Mouse (Mus musculus) cortical plate, adult 2 months (tissue): ENCODE data around the gene Tmem246.

Experiments
- CTCF ChIP-seq: fragments of 200-500 bp; IDR thresholded peaks from 2 replicates; pipeline ENCODE4 v1.5.1; 2011; ENCODE audit warnings: mild to moderate bottlenecking, control low read depth, low read length; ENCODE audit not compliant: insufficient read depth; ENCODE audit errors: extremely low read depth
- POLR2A ChIP-seq: fragments of 200-500 bp; IDR thresholded peaks from 2 replicates; pipeline ENCODE4 v1.6.1; 2011; ENCODE audit warnings: mild to moderate bottlenecking, low read length, control low read depth; ENCODE audit not compliant: insufficient read depth; ENCODE audit errors: extremely low read depth

GRCm38 (mm10) chr4:49604016-49604546, 6.4 kb upstream of the Tmem246 start:
- TF ChIP-seq POLR2A (no peak), CTCF (no peak)
